Mouse (Mus musculus): ENCODE data around the gene Rnf212b. TPM values are rescaled to one million over a fixed set of nuclear protein-coding genes. Genes with fewer than 3 reads are reported as not detected.

Gene Rnf212b
- total and polyA plus RNA-seq, 3 experiments = not detected

DNA sequence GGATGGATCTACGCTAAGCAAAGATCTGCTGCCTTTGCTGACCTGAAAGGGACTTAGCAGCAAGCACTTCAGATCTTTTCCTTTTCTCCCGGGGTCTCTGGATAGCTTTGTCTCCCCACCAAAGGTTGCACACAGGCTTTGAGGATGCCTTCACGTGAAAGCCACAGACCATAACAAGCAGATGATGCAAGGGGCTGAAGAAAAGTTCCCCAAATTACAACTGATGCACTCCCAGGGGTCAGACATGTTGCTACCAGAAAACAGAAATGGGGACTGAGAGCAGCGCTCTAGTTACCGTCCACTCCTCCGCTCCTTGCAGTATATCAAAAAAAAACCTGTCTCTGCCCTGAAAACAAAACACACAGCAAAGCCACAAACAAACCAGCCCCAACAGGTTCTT, 21.8 kb upstream of the Rnf212b start:
- H3K4me3 ChIP-seq (replicated peaks in 1 of 3; ENCODE audit: low read depth in 2 of 3, low read length in 2 of 3, poor library complexity in 1 of 3) = no peak overlapping the region
- H3K27ac ChIP-seq (ENCODE audit: insufficient read depth, low read depth) = no peak overlapping the region
- peaks cover 4% of the 10 kb centered on the region for H3K9me3 ChIP-seq (replicated peaks; ENCODE audit: low read length)
- H3K4me1 ChIP-seq (ENCODE audit: control insufficient read depth in 1 of 2, insufficient read depth in 2 of 2) = no peaks in the 10 kb centered on the region
- peaks cover 14% of the 10 kb centered on the region for H3K27me3 ChIP-seq (replicated peaks)
- in situ Hi-C loops (cut with MboI; ENCODE audit: low pct_ligation_motif_present, low pct_unique_long_range_greater_than_20kb, low sequenced_read_pairs) = no loop called here
- DNase-seq (ENCODE audit: extremely low read depth) = no peak
- dilution Hi-C loops (cut with MboI; ENCODE audit: extremely low pct_ligation_motif_present, extremely low pct_unique_long_range_greater_than_20kb, low sequenced_read_pairs) = no loop called here
- no peaks in the 10 kb centered on the region for H3K36me3 ChIP-seq (replicated peaks in 1 of 2; ENCODE audit: control insufficient read depth in 1 of 2, insufficient read depth in 1 of 2, low read length in 1 of 2)
- TF ChIP-seq BHLHE40 (IDR thresholded peaks at IDR 0.05; ENCODE audit: low read depth, low read length) (no peak), HCFC1 (IDR thresholded peaks at IDR 0.05; ENCODE audit: low read depth, low read length) (no peak), RAD21 (IDR thresholded peaks at IDR 0.05; ENCODE audit: low read depth, low read length) (no peak), MEF2A (IDR thresholded peaks at IDR 0.05; ENCODE audit: borderline replicate concordance, low read depth, low read length) (no peak), SMC3 (IDR thresholded peaks at IDR 0.05; ENCODE audit: low read depth, low read length) (no peak), POLR2AphosphoS2 (IDR thresholded peaks at IDR 0.05; ENCODE audit: low read depth, low read length) (no peak), MXI1 (IDR thresholded peaks at IDR 0.05; ENCODE audit: low read depth, low read length) (no peak), JUN (IDR thresholded peaks at IDR 0.05; ENCODE audit: insufficient read depth, low read depth, low read length) (no peak), PAX5 (IDR thresholded peaks at IDR 0.05; ENCODE audit: low read length) (no peak), MAZ (IDR thresholded peaks at IDR 0.05; ENCODE audit: low read depth, low read length) (no peak), KAT2A (IDR thresholded peaks at IDR 0.05; ENCODE audit: insufficient replicate concordance, low read length) (no peak), NELFE (IDR thresholded peaks at IDR 0.05; ENCODE audit: low read depth, low read length) (no peak), JUND (conservative IDR thresholded peaks at IDR 0.05; ENCODE audit: low read depth, low read length) (no peak), MAX (IDR thresholded peaks at IDR 0.05; ENCODE audit: low read length) (no peak)
- no peak overlapping the region for H3K4me2 ChIP-seq (ENCODE audit: insufficient read depth, low read depth, poor library complexity, severe bottlenecking)
- H3K79me2 ChIP-seq (replicated peaks; ENCODE audit: control insufficient read depth, extremely low read depth, insufficient read depth, poor library complexity, severe bottlenecking) = no peaks in the 10 kb centered on the region
- H3K9ac ChIP-seq (ENCODE audit: insufficient read depth, low read depth) = no peak overlapping the region

DNA sequence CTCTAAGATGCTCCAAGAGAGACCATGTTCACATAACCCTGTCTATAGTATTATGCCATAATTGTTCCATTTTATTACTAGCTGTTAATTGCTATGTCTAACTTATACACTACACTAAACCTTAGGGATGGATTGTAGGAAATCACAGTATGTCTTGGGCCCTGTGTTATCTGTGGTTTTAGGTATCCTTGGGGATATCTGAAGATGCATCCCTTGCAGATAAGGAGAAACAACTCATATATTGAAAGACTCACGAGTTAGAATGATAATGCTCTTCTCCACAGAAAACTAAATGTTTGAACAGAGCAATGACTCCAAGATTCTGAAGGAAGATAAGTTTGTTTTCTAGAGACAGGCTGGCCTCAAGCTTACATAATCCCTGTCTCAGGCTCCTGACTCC, 20.6 kb upstream of the Rnf212b start:
- Histone ChIP-seq H3K9ac (ENCODE audit: insufficient read depth, low read depth) (no peak overlapping the region), H3K79me2 (replicated peaks; ENCODE audit: control insufficient read depth, extremely low read depth, insufficient read depth, poor library complexity, severe bottlenecking) (no peaks in the 10 kb centered on the region), H3K9me3 (replicated peaks; ENCODE audit: low read length) (peaks cover 2% of the 10 kb centered on the region), H3K4me3 (replicated peaks in 1 of 3; ENCODE audit: low read depth in 2 of 3, low read length in 2 of 3, poor library complexity in 1 of 3) (no peak overlapping the region), H3K4me2 (ENCODE audit: insufficient read depth, low read depth, poor library complexity, severe bottlenecking) (no peak overlapping the region), H3K27me3 (replicated peaks) (peaks cover 14% of the 10 kb centered on the region), H3K27ac (ENCODE audit: insufficient read depth, low read depth) (no peak overlapping the region), H3K4me1 (ENCODE audit: control insufficient read depth in 1 of 2, insufficient read depth in 2 of 2) (no peaks in the 10 kb centered on the region), H3K36me3 (replicated peaks in 1 of 2; ENCODE audit: control insufficient read depth in 1 of 2, insufficient read depth in 1 of 2, low read length in 1 of 2) (no peaks in the 10 kb centered on the region)
- dilution Hi-C loops (cut with MboI; ENCODE audit: extremely low pct_ligation_motif_present, extremely low pct_unique_long_range_greater_than_20kb, low sequenced_read_pairs) = no loop called here
- TF ChIP-seq POLR2AphosphoS2 (IDR thresholded peaks at IDR 0.05; ENCODE audit: low read depth, low read length) (no peak), HCFC1 (IDR thresholded peaks at IDR 0.05; ENCODE audit: low read depth, low read length) (no peak), NRF1 (IDR thresholded peaks at IDR 0.05; ENCODE audit: low read depth, low read length) (no peak), MAX (IDR thresholded peaks at IDR 0.05; ENCODE audit: low read length) (no peak), MYC (IDR thresholded peaks at IDR 0.05; ENCODE audit: low read depth, low read length) (no peak)
- no peak for DNase-seq (ENCODE audit: extremely low read depth)
- in situ Hi-C loops (cut with MboI; ENCODE audit: low pct_ligation_motif_present, low pct_unique_long_range_greater_than_20kb, low sequenced_read_pairs) = no loop called here

Data from CH12.LX (cell line).